Mouse (Mus musculus) heart, adult 9 months (tissue): ENCODE data around the gene Tyr.
"Not testable (repeated sequence)": the region's sequence is repeated elsewhere in the genome, so short reads cannot be mapped to it uniquely, and the experiment has no call there.

Experiments used
- DNase-seq, 2 experiments: peaks; one replicate each; pipeline ENCODE4 v3.0.0; 2022; ENCODE audit warnings: low spot score in 2 of 2

The Tyr gene

DNA sequence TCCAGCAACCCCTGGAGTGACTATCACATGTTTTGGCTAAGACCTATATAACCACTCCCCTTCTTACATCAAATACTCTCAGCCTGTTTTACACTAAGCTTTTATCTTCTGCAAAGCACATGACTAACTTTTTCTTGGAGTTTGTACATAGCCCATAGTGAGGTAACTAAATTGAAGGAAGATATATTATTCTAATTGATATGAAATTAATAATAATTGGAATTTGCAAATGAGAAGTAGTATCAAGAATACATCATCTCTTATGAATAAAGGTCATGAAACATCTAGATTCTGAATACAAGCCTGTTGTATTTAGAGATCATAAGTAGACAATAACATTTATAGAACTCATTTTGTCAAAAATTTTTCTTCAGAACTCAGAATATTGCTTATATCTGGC, at the start of gene Tyr:
TSS of gene Tyr (minus strand) at position 101 of the 400 bp plus-strand sequence.
- DNase-seq: no peak

GRCm38 (mm10) chr7:87539031-87539430, 45.7 kb upstream of the Tyr start:
- no peak for DNase-seq

DNA sequence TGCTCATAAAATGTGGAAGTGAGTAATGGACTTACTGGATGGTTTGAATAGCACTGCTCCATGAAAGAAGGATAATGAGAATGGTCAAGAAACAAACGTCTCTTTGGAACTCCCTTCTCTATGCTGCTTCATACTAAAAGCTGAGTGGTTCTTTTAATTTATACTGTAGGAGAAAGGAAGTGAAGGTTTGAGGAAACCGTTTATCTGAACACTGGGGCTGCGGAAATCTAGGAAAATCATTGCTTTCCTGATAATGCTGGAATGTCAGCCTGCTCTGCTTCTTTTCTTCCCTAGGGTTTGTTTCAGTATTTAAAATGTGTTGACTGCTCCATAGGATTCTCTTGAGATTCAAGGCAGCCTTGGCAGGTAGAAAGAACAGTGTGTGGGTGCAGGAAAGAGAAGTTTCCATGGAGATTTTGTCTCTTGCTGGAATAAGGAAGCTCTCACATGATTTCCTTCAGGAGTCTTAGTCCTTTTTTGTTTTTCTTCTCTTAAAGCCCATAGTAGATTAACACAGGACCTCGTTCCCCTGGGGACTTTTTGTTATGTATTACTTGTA, 891 bp upstream of the Tyr start:
- DNase-seq: no peak

GRCm38 (mm10) chr7:87488024-87488423, 5.3 kb downstream of the Tyr start:
- no peak for DNase-seq

DNA sequence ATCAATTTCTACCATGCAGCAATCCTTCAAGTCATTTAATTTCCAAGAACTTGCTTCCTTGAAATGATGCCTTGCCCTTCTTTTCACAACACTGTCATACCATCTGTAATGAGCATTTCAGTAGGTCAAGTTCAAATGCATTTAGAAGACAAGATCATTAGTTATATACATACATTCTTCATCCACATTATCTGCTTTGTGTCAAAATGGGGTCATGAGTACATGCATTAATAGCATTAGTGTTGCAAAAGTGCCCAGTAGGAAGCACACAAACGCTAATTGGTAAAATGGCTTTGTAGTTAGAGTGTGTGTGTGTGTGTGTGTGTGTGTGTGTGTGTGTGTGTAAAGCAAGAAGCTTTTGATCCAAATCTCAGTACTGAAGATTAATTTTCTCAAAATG, 80.0 kb downstream of the Tyr start:
- no peak for DNase-seq

DNA sequence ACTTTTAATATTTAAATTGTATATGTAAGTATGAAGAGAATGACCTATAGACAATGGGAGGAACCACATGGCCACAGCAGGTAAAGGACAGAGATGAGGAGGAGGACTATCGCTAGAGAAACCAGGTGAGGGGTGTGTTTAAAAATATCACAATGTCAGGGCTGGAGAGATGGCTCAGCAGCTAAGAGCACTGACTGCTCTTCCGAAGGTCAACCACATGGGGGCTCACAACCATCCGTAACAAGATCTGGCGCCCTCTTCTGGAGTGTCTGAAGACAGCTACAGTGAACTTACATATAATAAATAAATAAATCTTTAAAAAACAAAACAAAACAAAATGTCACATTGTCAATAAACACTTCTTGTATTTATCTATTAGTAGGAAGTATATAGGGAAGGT, 81.9 kb downstream of the Tyr start:
- not testable (repeated sequence) for DNase-seq

DNA sequence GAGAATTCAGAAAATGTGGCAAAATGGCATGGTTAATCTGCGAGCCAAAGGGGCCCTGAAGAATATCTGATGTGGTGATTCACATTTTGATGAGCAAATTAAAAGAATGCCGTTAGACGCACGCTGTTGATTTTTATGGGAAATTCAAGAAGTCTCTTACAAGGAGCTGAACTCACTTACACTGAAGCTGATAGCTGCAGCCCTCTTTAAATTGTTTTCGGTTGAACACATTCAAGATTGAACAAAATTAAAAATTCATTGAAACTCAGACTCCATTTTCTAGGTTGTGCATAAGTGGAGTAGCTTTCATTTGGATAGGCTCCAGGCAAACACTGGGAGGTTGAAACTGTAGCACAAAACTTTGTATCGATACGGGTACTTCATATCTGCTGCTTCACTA, 96.3 kb downstream of the Tyr start:
- no peak for DNase-seq

- DNase-seq: no peak
Observed at GRCm38 (mm10) chr7:87374935-87375334, 118.4 kb downstream of the Tyr start.
